ENCODE assay signal across 8 mouse cellular contexts in genomic region chr7:141902269-141902729, GRCm38 (mm10). TPM values are rescaled to one million over a fixed set of nuclear protein-coding genes. Genes with fewer than 3 reads are reported as not detected.
DNase-seq lines count a peak whose midpoint lies in the region; ATAC-seq lines count a peak whose summit lies in the region.

No protein-coding gene starts in this region.

- H3K27me3 ChIP-seq in heart, embryonic 14.5 days (ENCODE audit: control insufficient read depth, insufficient read depth, low read length), result peaks cover 18% of the 10 kb centered on the region
- H3K27me3 ChIP-seq in liver, embryonic 13.5 days, result peaks cover 32% of the 10 kb centered on the region
- no peaks in the 10 kb centered on the region; the same call in 1 of the 2 replicates for H3K27me3 ChIP-seq in stomach, embryonic 16.5 days (ENCODE audit: control insufficient read depth, insufficient read depth, low read length)

- peaks cover 8 to 29% of the 10 kb centered on the region in 2 experiments for H3K4me1 ChIP-seq in heart, embryonic 14.5 days (ENCODE audit: control insufficient read depth in 2 of 2, insufficient read depth in 2 of 2, low read length in 2 of 2)
- peaks cover 37% of the 10 kb centered on the region for H3K4me1 ChIP-seq in liver, embryonic 13.5 days (replicated peaks)
- H3K4me1 ChIP-seq in stomach, embryonic 16.5 days (ENCODE audit: control insufficient read depth, insufficient read depth, low read length), result peaks cover 16% of the 10 kb centered on the region

- H3K36me3 ChIP-seq in heart, embryonic 14.5 days (ENCODE audit: control insufficient read depth, insufficient read depth, low read length), result no peaks in the 10 kb centered on the region
- H3K36me3 ChIP-seq in liver, embryonic 13.5 days, result peaks cover 1% of the 10 kb centered on the region; the same call in 1 of the 2 replicates
- no peaks in the 10 kb centered on the region for H3K36me3 ChIP-seq in stomach, embryonic 16.5 days (ENCODE audit: control insufficient read depth, insufficient read depth, low read length)

- H3K27ac ChIP-seq in heart, embryonic 14.5 days (replicated peaks in 1 of 2; ENCODE audit: control insufficient read depth in 1 of 2, insufficient read depth in 1 of 2, low read depth in 2 of 2, low read length in 2 of 2), result peak overlapping the region; percentile 64 to 77
- H3K27ac ChIP-seq in liver, embryonic 13.5 days, result peak overlapping the region; percentile 78
- H3K27ac ChIP-seq in stomach, embryonic 16.5 days (ENCODE audit: low read length), result peak overlapping the region; percentile 70

- H3K4me2 ChIP-seq in heart, embryonic 14.5 days (ENCODE audit: low read length), result peak overlapping the region; percentile 95
- peak overlapping the region; percentile 94 for H3K4me2 ChIP-seq in liver, embryonic 13.5 days
- H3K4me2 ChIP-seq in stomach, embryonic 16.5 days (ENCODE audit: low read depth, low read length), result peak overlapping the region; percentile 96

- under 1% methylated on average over 44 of the region's 44 CpGs for WGBS in heart, embryonic 14.5 days
- under 1% methylated on average over 44 of the region's 44 CpGs for WGBS in liver, embryonic 13.5 days (ENCODE audit: insufficient replicate concordance)
- WGBS in stomach, embryonic 16.5 days, result 1% methylated on average over 44 of the region's 44 CpGs

- peak overlapping the region; percentile 74 to 83 for H3K4me3 ChIP-seq in heart, embryonic 14.5 days (ENCODE audit: control insufficient read depth in 1 of 2, insufficient read depth in 1 of 2, low read depth in 1 of 2, low read length in 2 of 2)
- H3K4me3 ChIP-seq in liver, embryonic 13.5 days (replicated peaks), result peak overlapping the region; percentile 87
- peak overlapping the region; percentile 79 for H3K4me3 ChIP-seq in stomach, embryonic 16.5 days (replicated peaks; ENCODE audit: low read length)

- no peaks in the 10 kb centered on the region for H3K9me3 ChIP-seq in heart, embryonic 14.5 days (ENCODE audit: control insufficient read depth, low read length)
- no peaks in the 10 kb centered on the region for H3K9me3 ChIP-seq in liver, embryonic 13.5 days (replicated peaks)
- no peaks in the 10 kb centered on the region; the same call in 1 of the 2 replicates for H3K9me3 ChIP-seq in stomach, embryonic 16.5 days (replicated peaks; ENCODE audit: control insufficient read depth, low read length)

- peak; percentile 100 for DNase-seq in c-Kit-negative CD71-positive TER-119-positive erythroid progenitor cells, embryonic 14.5 days (ENCODE audit: low read depth, low spot score)
- peak; percentile 97 for DNase-seq in fibroblast of lung, adult 2 months (ENCODE audit: low read depth)
- peak; percentile 100 for DNase-seq in kidney, postnatal 14 days
- DNase-seq in liver, embryonic 13.5 days, result peak; percentile 99
- peak; percentile 100 for DNase-seq in neural tube, embryonic 10.5 days (ENCODE audit: extremely low spot score, low spot score)

- peak overlapping the region; percentile 96 for H3K9ac ChIP-seq in heart, embryonic 14.5 days (ENCODE audit: low read length)
- H3K9ac ChIP-seq in liver, embryonic 13.5 days, result peak overlapping the region; percentile 92
- H3K9ac ChIP-seq in stomach, embryonic 16.5 days (ENCODE audit: low read length), result peak overlapping the region; percentile 97

- peak; percentile 93 for ATAC-seq in CD4-positive, CD25-positive, alpha-beta regulatory T cell, adult 4 months
- peak; percentile 98 for ATAC-seq in heart, embryonic 14.5 days (ENCODE audit: insufficient number of reproducible peaks, insufficient read depth, low FRiP score, low read depth)
- ATAC-seq in liver, embryonic 13.5 days (ENCODE audit: low read depth), result peak; percentile 96
- ATAC-seq in stomach, embryonic 16.5 days (ENCODE audit: insufficient read depth, low FRiP score), result peak; percentile 98

RNA-seq across cellular contexts. Expression of gene Tollip, which starts 16.0 kb away (rescaled TPM):
- 10 to 100 TPM; 18.5 to 34.9 TPM for polyA plus RNA-seq in CD4-positive, CD25-positive, alpha-beta regulatory T cell, adult 4 months (2017; shearing (Covaris generic))
- 41.5 and 41.7 TPM in 2 replicates for polyA plus RNA-seq in heart, embryonic 14.5 days (2014; fragmentation: Nextera tagmentation; extraction: Ambion mirVana)
- 20.0 and 24.0 TPM in 2 replicates for polyA plus RNA-seq in liver, embryonic 13.5 days (2015; fragmentation: Nextera tagmentation; extraction: Ambion mirVana)
- polyA plus RNA-seq in stomach, embryonic 16.5 days (2015; fragmentation: Nextera tagmentation; extraction: Ambion mirVana), result 52.0 and 62.6 TPM in 2 replicates

RNA-seq across cellular contexts. Expression of gene Brsk2, which starts 47.3 kb away (rescaled TPM):
- under 1 TPM; 0.29 to 0.52 TPM for polyA plus RNA-seq in CD4-positive, CD25-positive, alpha-beta regulatory T cell, adult 4 months (2017; shearing (Covaris generic))
- polyA plus RNA-seq in heart, embryonic 14.5 days (2014; fragmentation: Nextera tagmentation; extraction: Ambion mirVana), result 0.27 and 0.69 TPM in 2 replicates
- polyA plus RNA-seq in liver, embryonic 13.5 days (2015; fragmentation: Nextera tagmentation; extraction: Ambion mirVana), result 0.07 and 0.10 TPM in 2 replicates
- polyA plus RNA-seq in stomach, embryonic 16.5 days (2015; fragmentation: Nextera tagmentation; extraction: Ambion mirVana), result 1.4 TPM in 2 replicates

Comparison
In these comparisons a context has a peak if more than half of its experiments do, and no peak if none do; other contexts are left out.
1. Peak in every context shown above with its lines: DNase-seq, ATAC-seq, H3K4me3 ChIP-seq and H3K27ac ChIP-seq.